Mouse (Mus musculus) gastrocnemius, adult 2 months (tissue): ENCODE measurements around the gene Bloc1s3. TPM values are rescaled to one million over a fixed set of nuclear protein-coding genes. Genes with fewer than 3 reads are reported as not detected.
"Not testable (repeated sequence)": the region's sequence is repeated elsewhere in the genome, so short reads cannot be mapped to it uniquely, and the experiment has no call there.

Source experiments
- DNase-seq: peaks from one replicate; pipeline ENCODE4 v3.0.0; 2022
- H3K27ac ChIP-seq: fragments of 200-600 bp; 2 replicates; pipeline ENCODE4 v1.8.1; 2022; ENCODE audit warnings: mild to moderate bottlenecking
- H3K4me3 ChIP-seq: fragments of 200-600 bp; 2 replicates; pipeline ENCODE4 v1.8.1; 2022; ENCODE audit warnings: mild to moderate bottlenecking, moderate library complexity
- CTCF ChIP-seq: fragments of 200-600 bp; IDR thresholded peaks from 2 replicates; pipeline ENCODE4 v1.8.1; 2022; ENCODE audit warnings: antibody characterized with exemption, mild to moderate bottlenecking, moderate library complexity
- intact Hi-C: fragments of 180-260 bp; cut with DNase I; formaldehyde crosslinking; loops from one replicate; pipeline ENCODE4 v1.15.1; 2025
- total RNA-seq, 2 experiments: library from RNA; stranded (reverse); gene quantifications; 2 replicates each; pipeline ENCODE4 v1.2.3; 2021

Gene Bloc1s3
- total RNA-seq, 2 experiments from 2014 or later, result 1.7 to 2.1 TPM

GRCm38 (mm10) chr7:19534676-19535075 lies 26.5 kb upstream of the Bloc1s3 start:
- no peak for DNase-seq
- intact Hi-C loops, result no loop called here
- TF ChIP-seq CTCF, result no peak
- H3K27ac ChIP-seq, result no peak overlapping the region
- no peak overlapping the region for H3K4me3 ChIP-seq

DNA sequence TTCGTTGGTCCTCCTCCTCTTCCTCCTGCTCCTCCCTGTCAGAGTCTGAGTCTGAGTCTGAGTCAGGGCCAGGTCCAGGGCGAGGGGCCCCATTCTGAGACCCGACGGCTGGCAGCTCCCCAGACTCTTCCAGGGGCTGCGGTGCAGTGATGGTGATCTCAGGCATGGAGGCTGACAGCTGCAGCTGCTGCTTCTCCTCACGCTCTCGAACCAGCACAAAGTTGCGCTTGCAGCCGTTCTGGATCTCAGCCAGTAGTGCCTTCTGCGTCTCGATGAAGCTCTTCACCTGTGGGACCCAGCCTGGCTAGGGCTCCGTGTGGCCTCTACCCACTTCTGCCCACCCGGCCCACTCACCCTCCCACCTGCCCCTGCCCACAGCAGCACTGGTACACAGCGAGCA lies 24.1 kb upstream of the Bloc1s3 start:
- intact Hi-C loops, result no loop called here
- no peak for DNase-seq
- no peak for TF ChIP-seq CTCF
- no peak overlapping the region for H3K4me3 ChIP-seq
- no peak overlapping the region for H3K27ac ChIP-seq

DNA sequence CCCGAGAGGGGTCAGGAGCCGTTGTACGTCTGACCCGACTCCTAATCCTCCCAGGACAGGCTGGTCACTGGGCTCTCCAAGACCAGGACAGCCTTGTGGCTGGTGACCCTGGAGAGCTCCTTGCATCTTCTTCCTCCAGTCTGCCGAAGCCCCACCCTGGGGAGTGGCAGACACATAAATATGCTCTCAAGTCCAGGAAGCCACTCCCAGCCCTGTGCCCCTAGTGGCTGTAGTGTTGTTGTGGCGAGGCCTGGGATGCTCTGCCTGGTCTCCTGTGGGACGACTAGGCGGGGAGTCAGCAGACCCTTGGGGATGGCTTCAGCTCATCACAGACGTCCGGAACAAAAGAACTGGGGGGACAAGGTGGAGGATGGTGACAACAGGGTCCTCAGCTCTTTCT lies 22.9 kb upstream of the Bloc1s3 start:
- no peak for TF ChIP-seq CTCF
- no peak for DNase-seq
- Histone ChIP-seq H3K4me3 (no peak overlapping the region), H3K27ac (no peak overlapping the region)
- intact Hi-C loops, result no loop called here

- TF ChIP-seq CTCF, result no peak
- intact Hi-C loops, result no loop called here
- no peak for DNase-seq
- no peak overlapping the region for H3K4me3 ChIP-seq
- H3K27ac ChIP-seq, result no peak overlapping the region
Measured at GRCm38 (mm10) chr7:19525105-19525481, 16.9 kb upstream of the Bloc1s3 start.

DNA sequence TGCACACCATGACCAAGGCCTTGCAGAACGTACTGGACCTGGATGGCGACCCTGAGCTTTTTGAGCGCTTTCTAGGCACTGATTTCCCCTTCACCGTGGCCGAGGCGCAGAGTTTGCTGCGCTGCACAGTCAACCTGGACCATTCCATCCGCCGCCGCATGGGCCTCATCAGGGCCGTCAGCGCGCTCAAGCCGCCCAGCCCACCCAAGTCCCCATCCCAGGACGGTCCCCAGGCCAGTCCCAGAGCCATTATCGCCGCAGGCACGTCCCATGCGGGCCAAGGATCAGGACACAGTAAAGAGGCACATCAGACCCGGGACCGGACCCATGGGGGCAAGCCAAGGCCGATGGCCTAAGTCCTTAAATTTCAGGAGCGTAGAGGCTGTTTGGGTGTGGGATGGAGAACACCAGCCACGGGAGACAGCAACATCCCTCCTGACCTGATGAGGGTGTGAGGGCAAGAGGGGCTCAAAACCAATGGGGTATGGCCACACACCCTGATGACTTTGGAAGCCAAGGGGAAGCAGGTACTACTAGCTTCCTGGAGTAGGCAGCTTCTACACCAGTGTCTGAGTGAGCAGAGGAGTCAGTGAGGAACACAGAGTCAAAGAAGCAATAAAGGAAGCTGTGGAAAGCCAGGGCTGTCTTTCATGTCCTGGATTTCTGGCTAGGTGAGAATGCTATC lies 16.4 kb upstream of the Bloc1s3 start:
- no peak for DNase-seq
- TF ChIP-seq CTCF, result no peak
- Histone ChIP-seq H3K4me3 (peak overlapping the region; percentile 69), H3K27ac (no peak overlapping the region)
- intact Hi-C loops, result no loop called here

- Histone ChIP-seq H3K4me3 (peak overlapping the region; percentile 69), H3K27ac (no peak overlapping the region)
- DNase-seq, result peak; percentile 75
- peak; percentile 69 for TF ChIP-seq CTCF
- intact Hi-C loops, result no loop called here
Measured at GRCm38 (mm10) chr7:19523757-19524419, 15.7 kb upstream of the Bloc1s3 start.

GRCm38 (mm10) chr7:19523017-19523756 lies 15.0 kb upstream of the Bloc1s3 start:
- peak overlapping the region; percentile 69 for H3K4me3 ChIP-seq
- TF ChIP-seq CTCF, result no peak
- intact Hi-C loops, result no loop called here
- DNase-seq, result peak; percentile 47
- H3K27ac ChIP-seq, result no peak overlapping the region

DNA sequence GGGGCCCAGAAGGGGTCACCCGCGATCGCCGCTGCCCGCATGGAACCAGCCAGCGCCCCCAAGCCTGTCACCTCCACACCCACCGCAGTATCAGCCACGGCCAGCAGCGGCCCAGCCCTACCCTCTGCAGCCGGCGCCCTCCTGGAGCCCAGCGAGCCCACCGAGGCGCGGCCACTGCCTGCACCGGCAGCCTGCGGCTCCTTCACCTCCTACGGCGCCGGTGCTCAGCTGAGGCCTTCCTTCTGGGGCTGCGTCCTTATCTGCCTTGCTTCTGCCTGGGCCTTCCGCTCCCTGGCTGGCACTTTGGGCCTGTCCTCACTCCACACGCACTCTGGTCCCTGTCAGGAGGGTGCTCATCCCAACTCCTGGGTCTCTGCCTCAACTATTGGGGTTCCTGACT lies 11.9 kb upstream of the Bloc1s3 start:
- no peak for TF ChIP-seq CTCF
- DNase-seq, result no peak
- intact Hi-C loops, result no loop called here
- Histone ChIP-seq H3K4me3 (no peak overlapping the region), H3K27ac (no peak overlapping the region)

DNA sequence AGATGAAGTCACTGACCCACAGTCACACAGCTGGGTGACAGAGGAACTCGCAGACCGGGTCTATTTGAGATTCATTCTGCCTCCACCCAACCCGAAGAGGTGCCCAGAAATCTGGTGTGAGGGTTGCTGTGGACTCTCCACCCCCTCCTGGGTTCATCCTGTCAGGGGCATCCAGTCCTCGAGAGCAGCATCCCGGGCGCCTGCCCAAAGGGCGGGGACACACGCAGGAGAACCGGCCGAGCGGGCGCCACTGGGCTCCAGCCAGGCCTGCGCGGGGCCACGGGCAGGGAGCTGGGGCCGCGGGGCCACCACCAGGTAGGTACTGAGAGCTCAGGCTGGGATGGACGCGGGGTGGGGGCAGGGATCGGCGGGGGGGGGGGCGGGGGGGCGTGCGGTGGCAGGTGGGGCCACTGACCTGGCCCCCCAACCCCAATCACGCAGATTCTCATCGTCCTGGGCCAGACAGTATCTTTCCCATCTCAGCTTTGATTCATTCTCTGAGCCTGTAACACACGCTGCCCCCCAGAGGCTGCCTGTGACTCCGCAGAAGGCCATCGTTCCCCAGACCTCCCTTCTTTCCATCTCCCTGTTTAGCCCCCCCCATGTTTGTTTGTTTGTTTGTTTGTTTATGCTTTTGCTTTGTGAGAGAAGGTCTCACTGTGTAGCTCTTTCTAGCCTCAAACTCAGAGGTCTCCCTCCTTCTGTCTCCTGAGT lies 9.6 kb upstream of the Bloc1s3 start, which contains the start of gene Nkpd1:
Gene Nkpd1, plus strand, starts transcription at position 187 of the 714 bp plus-strand sequence.
- Histone ChIP-seq H3K4me3 (peak within 1 kb of the TSS; percentile 11), H3K27ac (no peak within 1 kb of the TSS)
- TF ChIP-seq CTCF, result peak; percentile 46
- intact Hi-C loops, result no loop called here
- no peak for DNase-seq

DNA sequence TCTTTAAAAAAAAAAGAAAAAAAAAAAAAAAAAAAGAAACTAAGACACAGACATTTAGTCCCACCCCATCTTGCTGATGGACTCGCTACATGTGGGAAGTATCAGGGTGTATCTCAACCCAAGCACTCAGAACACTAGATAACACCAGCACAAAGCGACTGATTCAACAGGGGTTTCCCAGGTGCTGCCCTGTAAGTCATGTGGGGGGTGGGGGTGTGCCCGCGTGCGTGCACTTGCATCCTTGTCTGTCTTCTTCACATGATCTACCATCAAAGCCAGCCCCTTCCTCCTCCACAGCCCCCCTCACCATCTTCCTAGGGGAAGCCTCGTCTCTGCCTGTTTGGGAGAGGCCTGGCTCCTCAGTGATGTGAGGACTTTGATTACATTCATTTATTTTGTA lies 4.2 kb upstream of the Bloc1s3 start:
- TF ChIP-seq CTCF, result no peak
- Histone ChIP-seq H3K4me3 (no peak overlapping the region), H3K27ac (no peak overlapping the region)
- intact Hi-C loops, result no loop called here
- no peak for DNase-seq

- H3K4me3 ChIP-seq, intact Hi-C loops, DNase-seq, H3K27ac ChIP-seq: not testable (repeated sequence)
Measured at GRCm38 (mm10) chr7:19511934-19512333, 3.8 kb upstream of the Bloc1s3 start.

GRCm38 (mm10) chr7:19509786-19510185 lies 1.6 kb upstream of the Bloc1s3 start:
- no peak for TF ChIP-seq CTCF
- intact Hi-C loops, result loop anchor here (5.0 to 10.0 kb wide), 2 partner anchors 47 to 105 kb away; partner anchors contain the start of genes Ckm, Exoc3l2 and Klc3
- no peak for DNase-seq
- H3K27ac ChIP-seq, result no peak overlapping the region
- H3K4me3 ChIP-seq, result peak overlapping the region; percentile 80; the same call in 1 of the 2 replicates
